Mouse (Mus musculus): Measurements from ENCODE around the gene Dek.

- no peak for TF ChIP-seq CTCF (IDR thresholded peaks at IDR 0.05; ENCODE audit: insufficient read depth, low read length)
- no peak for TF ChIP-seq POLR2A (IDR thresholded peaks at IDR 0.05; ENCODE audit: borderline replicate concordance, extremely low read depth, low read depth, low read length)
Observed at GRCm38 (mm10) chr13:47109239-47109638, 3.2 kb upstream of the Dek start.

Measured in lung, adult 2 months (tissue).